Mouse (Mus musculus) lung, adult 2 months (tissue): ENCODE measurements at regions not wholly inside any gene's neighbourhood (a gene's known extent, or its start where the extent isn't known, plus 50 kb on each side); places are given as distances from the start of the nearest gene placed in this dataset.

Experiments
- DNase-seq: peaks from one replicate; pipeline ENCODE4 v3.0.0; 2022
- H3K4me1 ChIP-seq: fragments of 200-500 bp; 2 replicates; pipeline ENCODE4 v1.6.1; 2011; ENCODE audit warnings: low read length; ENCODE audit not compliant: control insufficient read depth, insufficient read depth
- H3K4me3 ChIP-seq: fragments of 200-500 bp; replicated peaks from 2 replicates; pipeline ENCODE3; 2011; ENCODE audit warnings: low read depth, mild to moderate bottlenecking, control low read depth, low read length; ENCODE audit errors: extremely low read depth
- CTCF ChIP-seq: fragments of 200-500 bp; IDR thresholded peaks from 2 replicates; pipeline ENCODE4 v1.5.1; 2011; ENCODE audit warnings: mild to moderate bottlenecking, low read length, control low read depth; ENCODE audit not compliant: insufficient read depth
- POLR2A ChIP-seq: fragments of 200-500 bp; IDR thresholded peaks from 2 replicates; pipeline ENCODE4 v1.6.1; 2011; ENCODE audit warnings: low read depth, mild to moderate bottlenecking, control low read depth, low read length, borderline replicate concordance; ENCODE audit errors: extremely low read depth
- WGBS: fragments of 180-500 bp; shearing (Covaris S2); methylation state at CpG from one replicate; pipeline ENCODE4 v1.1.7; 2018; 5-methylcytosine and 5-hydroxymethylcytosine counted together

DNA sequence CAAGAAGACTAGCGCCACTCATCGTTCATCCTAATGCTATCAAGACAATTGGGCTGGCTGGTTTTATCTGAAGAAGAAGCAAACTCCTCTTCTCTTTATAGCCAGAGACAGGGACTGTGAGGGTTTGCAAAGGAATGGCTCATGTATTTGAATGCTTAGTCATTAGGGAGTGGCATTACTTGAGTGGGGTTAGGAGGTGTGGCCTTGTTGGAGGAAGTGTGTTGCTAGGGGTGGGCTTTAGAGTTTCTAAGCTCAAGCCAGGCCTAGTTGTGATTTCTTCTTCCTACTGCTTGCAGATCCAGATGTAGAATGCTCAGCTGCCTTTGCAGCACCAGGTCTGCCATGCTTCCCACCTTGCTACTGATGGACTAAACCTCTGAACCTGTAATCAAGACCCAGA lies 169.4 kb upstream of the Masp1 start:
- no peak for DNase-seq
- TF ChIP-seq CTCF (no peak), POLR2A (no peak)
- 94% methylated on average over 2 of the region's 2 CpGs for WGBS
- no peaks in the 10 kb centered on the region for H3K4me1 ChIP-seq
- no peak overlapping the region for H3K4me3 ChIP-seq

DNA sequence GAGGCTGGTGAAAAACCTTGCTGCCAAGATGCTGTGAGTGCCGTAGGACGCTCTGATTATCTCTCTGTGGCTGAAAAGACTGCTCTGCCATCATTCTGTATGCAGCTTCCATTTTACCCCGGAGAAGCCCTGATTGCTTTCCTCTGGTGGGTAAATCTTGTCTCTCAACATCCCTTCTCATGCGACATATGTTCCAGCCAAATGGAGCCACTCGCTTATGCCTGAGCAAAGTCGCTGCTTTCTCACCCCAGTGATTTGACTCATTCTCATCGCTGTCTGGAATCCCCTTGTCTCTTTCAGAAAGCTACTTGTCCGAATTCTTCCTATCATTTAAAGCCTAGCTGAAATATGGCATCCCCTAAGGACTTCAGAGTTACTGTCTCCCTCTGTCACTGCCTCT lies 166.2 kb upstream of the Masp1 start:
- no peak for DNase-seq
- Histone ChIP-seq H3K4me3 (no peak overlapping the region), H3K4me1 (no peaks in the 10 kb centered on the region)
- TF ChIP-seq CTCF (no peak), POLR2A (no peak)
- WGBS: 76% methylated on average over 8 of the region's 8 CpGs

DNA sequence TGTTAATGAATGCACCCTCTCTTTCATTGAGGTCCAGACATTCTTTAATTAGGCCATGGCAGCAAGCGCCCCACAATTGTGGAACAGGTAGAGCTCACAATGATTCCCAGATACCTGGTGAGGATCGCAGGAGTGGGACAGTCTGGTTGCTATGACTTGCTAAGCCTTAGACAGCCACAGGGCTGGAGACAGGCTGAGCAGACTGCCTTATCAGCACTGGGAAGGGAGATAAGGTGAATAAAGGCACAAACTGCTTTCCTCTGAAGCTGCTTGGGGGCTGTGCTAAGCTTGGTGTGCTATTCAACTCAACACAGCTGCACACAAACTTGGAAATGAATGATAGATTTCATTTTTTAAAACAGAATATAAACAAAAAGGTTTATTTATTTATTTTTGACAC lies 159.8 kb upstream of the Masp1 start:
- WGBS: 53% methylated on average over 2 of the region's 2 CpGs
- no peaks in the 10 kb centered on the region for H3K4me1 ChIP-seq
- no peak overlapping the region for H3K4me3 ChIP-seq
- TF ChIP-seq CTCF (no peak), POLR2A (no peak)
- no peak for DNase-seq

DNA sequence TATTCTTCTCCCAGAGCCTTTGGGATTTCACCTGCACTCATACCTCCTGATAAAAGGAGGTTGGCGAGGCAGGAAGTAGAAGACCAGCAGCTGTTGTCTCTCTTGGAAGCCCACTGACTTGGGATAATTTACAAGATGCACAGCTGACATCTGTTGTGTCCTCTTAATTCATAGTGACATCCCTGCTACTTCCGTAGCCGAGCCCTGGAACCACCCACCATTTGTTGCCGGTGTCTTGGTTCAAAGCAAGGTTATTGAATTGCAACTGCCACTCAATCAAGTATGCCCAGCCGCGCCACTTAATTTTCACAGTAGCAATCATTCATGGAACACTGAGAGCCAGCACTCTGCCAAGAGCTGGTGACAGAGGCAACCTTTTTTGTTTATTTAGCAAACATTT lies 151.8 kb upstream of the Masp1 start:
- WGBS: 50% methylated on average over 6 of the region's 6 CpGs
- no peak for TF ChIP-seq POLR2A
- no peak for TF ChIP-seq CTCF
- DNase-seq: no peak

DNA sequence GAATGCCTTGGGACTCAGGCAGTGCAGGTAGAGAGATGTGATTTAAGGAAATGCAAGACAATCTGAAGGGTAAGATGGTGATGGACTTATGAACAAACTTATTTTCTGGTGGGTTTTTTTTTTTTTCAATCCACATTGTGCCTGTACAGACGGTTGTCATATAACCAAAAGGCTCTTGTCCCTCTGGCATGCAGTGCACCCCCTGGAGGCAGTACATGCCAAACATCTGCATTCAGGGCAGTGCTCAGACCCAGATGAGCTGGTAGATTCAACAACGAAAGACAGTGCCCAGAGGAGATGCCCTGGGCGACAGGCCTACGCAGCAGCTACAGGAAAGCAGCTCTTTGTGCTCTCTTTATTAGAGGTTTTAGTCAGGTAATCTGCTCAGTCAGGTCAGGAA lies 149.5 kb upstream of the Masp1 start:
- no peak for DNase-seq
- no peaks in the 10 kb centered on the region for H3K4me1 ChIP-seq
- H3K4me3 ChIP-seq: no peak overlapping the region
- whole genome bisulfite sequencing: 75% methylated on average over 4 of the region's 4 CpGs
- TF ChIP-seq CTCF (peak; percentile 28; the same call in 1 of the 2 replicates), POLR2A (no peak)

More for the DNA sequence above, 151.8 kb upstream of the Masp1 start:
- H3K4me3 ChIP-seq: no peak overlapping the region
- H3K4me1 ChIP-seq: no peaks in the 10 kb centered on the region

DNA sequence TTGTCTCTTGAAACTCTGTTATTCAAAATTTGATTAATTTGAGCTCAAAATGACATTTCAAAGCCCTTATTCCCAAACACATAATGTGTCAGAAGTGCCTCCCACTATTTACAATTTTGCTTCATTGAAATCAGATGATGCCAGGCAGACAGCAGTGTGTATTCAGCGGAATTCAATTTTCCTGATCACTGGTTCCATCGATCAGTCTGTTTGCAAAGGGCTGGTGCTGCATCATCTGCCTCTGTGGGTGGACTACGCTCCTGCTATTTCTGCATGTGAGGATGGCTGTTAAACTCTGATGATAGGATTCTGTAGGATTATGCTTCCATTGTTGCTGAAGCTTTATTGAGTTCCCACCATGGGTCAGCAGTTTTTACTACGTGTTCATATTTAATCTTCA lies 149.0 kb upstream of the Masp1 start:
- 89% methylated on average over 4 of the region's 4 CpGs for WGBS
- no peaks in the 10 kb centered on the region for H3K4me1 ChIP-seq
- no peak overlapping the region for H3K4me3 ChIP-seq
- no peak for DNase-seq
- TF ChIP-seq POLR2A: no peak
- no peak for TF ChIP-seq CTCF
